Mouse (Mus musculus): Measurements from ENCODE around the gene Gabrr2. TPM values are rescaled to one million over a fixed set of nuclear protein-coding genes. Genes with fewer than 3 reads are reported as not detected.

The Gabrr2 gene
- 0.62 and 3.8 TPM in 2 replicates for polyA plus RNA-seq (2012; rRNA removed; ENCODE audit: low replicate concordance)

DNA sequence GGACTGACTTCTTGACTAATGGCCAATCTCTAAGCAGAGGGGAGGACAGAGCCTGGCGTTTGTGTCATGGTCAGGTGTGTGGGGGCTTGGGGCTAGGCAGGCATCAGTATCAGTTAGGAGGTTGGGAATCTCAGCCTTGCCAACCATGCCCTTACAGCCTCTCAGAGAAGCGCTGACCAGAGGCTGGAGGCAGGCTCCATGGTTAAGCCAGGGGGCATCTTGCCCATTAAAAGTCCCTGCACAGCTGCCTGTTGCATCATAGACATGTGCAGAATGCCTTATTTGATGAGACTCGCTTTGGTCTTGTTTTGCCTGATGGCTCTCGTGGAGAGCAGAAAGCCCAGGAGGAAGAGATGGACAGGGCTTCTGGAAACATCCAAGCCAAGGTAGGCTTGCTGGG lies at the start of gene Gabrr2:
TSS of gene Gabrr2 (plus strand) at position 19 of the 400 bp plus-strand sequence.

GRCm38 (mm10) chr4:33031195-33031960 lies 31.4 kb upstream of the Gabrr2 start, which contains the start of gene Ube2j1:
Ube2j1 (plus strand) TSS chr4:33031416.

DNA sequence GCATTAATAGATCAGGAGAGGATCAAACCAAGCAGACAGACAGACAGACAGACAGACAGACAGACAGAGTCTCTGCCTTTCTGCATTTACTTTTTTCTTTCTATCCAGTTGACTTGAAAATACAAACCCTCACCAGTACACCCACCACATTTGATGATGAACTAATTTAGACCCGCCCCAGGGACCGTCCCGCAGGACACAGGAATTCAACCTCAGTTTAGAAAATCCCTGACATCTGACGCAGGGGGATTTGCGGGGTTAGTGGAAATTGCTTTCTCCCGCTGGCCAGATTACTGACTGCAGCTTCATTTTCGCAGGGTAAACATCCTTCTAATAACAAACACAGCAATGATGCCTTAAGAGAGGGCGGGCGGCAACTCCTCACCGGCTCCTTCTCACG lies 69.4 kb downstream of the Gabrr2 start, which contains the start of gene Gabrr1:
TSS of gene Gabrr1 (plus strand) at position 301 of the 400 bp plus-strand sequence.

Other genes with a start within 250 kb of the Gabrr2 start
- gene Ankrd6, start 112.2 kb upstream of the Gabrr2 start, polyA plus RNA-seq (2012; rRNA removed; ENCODE audit: low replicate concordance): 0.44 and 3.5 TPM in 2 replicates
- gene Rragd, start 80.0 kb upstream of the Gabrr2 start, polyA plus RNA-seq (2012; rRNA removed; ENCODE audit: low replicate concordance): 0.06 and 2.8 TPM in 2 replicates
- 29.0 and 29.1 TPM in 2 replicates for gene Ube2j1, start 31.6 kb upstream of the Gabrr2 start, polyA plus RNA-seq (2012; rRNA removed; ENCODE audit: low replicate concordance)
- not detected in 2 replicates for gene Gabrr1, start 69.5 kb downstream of the Gabrr2 start, polyA plus RNA-seq (2012; rRNA removed; ENCODE audit: low replicate concordance)
- 4.4 and 4.9 TPM in 2 replicates for gene Pm20d2, start 126.7 kb downstream of the Gabrr2 start, polyA plus RNA-seq (2012; rRNA removed; ENCODE audit: low replicate concordance)
- gene Srsf12, start 146.0 kb downstream of the Gabrr2 start, polyA plus RNA-seq (2012; rRNA removed; ENCODE audit: low replicate concordance): 0.11 and 3.4 TPM in 2 replicates
- gene Pnrc1, start 227.2 kb downstream of the Gabrr2 start, polyA plus RNA-seq (2012; rRNA removed; ENCODE audit: low replicate concordance): 46.8 and 72.8 TPM in 2 replicates
- gene Rngtt, start 247.3 kb downstream of the Gabrr2 start, polyA plus RNA-seq (2012; rRNA removed; ENCODE audit: low replicate concordance): 2.5 and 3.1 TPM in 2 replicates

Data from subcutaneous adipose tissue, adult 2 months (tissue).